Mouse (Mus musculus) heart, postnatal 0 days (tissue): ENCODE results near the gene Fank1.

Source experiments
- CTCF ChIP-seq: IDR thresholded peaks from 2 replicates; pipeline ENCODE4 v1.5.1; 2016; ENCODE audit warnings: antibody characterized with exemption, control low read depth, low read depth
- EP300 ChIP-seq: IDR thresholded peaks from 2 replicates; pipeline ENCODE4 v1.6.1; 2016; ENCODE audit warnings: antibody characterized with exemption, low read depth

- TF ChIP-seq CTCF (no peak), EP300 (no peak)
These were observed at the start of gene Fank1 for GRCm38 (mm10) chr7:133776626-133776996.
